Mouse (Mus musculus): ENCODE results near the gene Tdrd5.

DNA sequence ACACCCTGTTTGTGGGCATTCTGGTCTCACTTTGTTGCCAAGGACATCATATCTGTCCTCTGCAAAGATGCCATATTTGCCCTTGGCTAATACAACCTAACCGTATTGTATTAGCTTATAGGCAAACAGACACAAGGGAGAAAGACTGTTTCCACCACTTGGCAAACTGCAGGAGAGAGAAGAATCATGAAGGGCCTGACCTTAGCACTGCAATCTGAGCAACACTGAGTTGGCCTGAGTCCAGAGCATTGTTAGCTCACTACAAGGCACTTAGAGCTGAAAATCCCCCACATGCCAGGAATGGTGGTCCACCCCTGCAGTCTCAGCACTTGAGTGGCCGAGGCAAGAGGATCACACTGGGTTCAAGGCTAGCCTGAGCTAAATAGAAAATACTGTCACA, 84.9 kb downstream of the Tdrd5 start:
- TF ChIP-seq POLR2A (IDR thresholded peaks at IDR 0.05; ENCODE audit: low read depth, low read length) (no peak), CTCF (conservative IDR thresholded peaks at IDR 0.05; ENCODE audit: insufficient read depth, insufficient read length, low read depth, low read length) (no peak)
